Mouse (Mus musculus): ENCODE measurements at regions not wholly inside any gene's neighbourhood (a gene's known extent, or its start where the extent isn't known, plus 50 kb on each side); places are given as distances from the start of the nearest gene placed in this dataset.

DNA sequence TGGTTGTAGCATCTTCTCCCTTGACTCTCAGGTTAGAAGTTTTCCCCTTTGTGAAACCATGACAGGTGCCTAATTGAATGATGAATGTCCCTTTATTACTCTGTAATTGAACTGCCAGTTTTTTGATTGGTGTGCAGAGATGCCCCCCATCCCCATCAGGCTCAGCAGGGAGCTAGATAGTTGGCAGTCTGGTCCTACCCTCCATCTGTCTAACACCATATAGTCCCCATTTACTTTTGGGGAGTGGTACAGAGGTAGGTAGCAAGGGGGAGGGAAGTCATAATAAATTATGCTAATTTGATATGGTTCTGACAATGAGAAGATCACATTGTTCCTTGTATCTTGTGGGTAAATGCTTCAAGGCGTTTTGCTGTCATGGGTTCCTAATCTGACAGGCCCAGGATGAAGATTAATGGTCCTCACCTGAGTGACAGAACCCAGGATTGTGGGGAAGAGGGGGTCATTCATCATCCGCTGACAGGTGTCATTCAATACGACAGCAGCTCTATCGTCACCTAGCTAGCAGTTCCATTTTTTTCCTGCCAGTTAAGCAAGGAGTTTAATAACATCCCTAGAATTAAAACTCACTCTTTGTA is 122.3 kb upstream of the Etaa1 start:
- DNase-seq (ENCODE audit: low spot score) (no peak), ATAC-seq (ENCODE audit: insufficient read depth, low read depth) (no peak)
- no peaks in the 10 kb centered on the region for H3K36me3 ChIP-seq (replicated peaks; ENCODE audit: control insufficient read depth, insufficient read depth, low read length)
- H3K4me1 ChIP-seq (ENCODE audit: control insufficient read depth, insufficient read depth), result no peaks in the 10 kb centered on the region
- H3K27me3 ChIP-seq (ENCODE audit: control insufficient read depth, insufficient read depth, low read length), result no peaks in the 10 kb centered on the region
- no peak overlapping the region for H3K4me2 ChIP-seq (ENCODE audit: low read depth, low read length)
- H3K4me3 ChIP-seq (ENCODE audit: low read depth, low read length), result no peak overlapping the region
- no peak overlapping the region for H3K9ac ChIP-seq (replicated peaks; ENCODE audit: low read depth, low read length)
- H3K27ac ChIP-seq (ENCODE audit: low read depth), result no peak overlapping the region
- 66% methylated on average over 4 of the region's 4 CpGs for WGBS
- H3K9me3 ChIP-seq (replicated peaks; ENCODE audit: control insufficient read depth, low read length), result no peaks in the 10 kb centered on the region
- TF ChIP-seq CTCF (IDR thresholded peaks at IDR 0.05; ENCODE audit: low read depth), result no peak
- no peak for TF ChIP-seq EP300 (IDR thresholded peaks at IDR 0.05; ENCODE audit: low read depth)

DNA sequence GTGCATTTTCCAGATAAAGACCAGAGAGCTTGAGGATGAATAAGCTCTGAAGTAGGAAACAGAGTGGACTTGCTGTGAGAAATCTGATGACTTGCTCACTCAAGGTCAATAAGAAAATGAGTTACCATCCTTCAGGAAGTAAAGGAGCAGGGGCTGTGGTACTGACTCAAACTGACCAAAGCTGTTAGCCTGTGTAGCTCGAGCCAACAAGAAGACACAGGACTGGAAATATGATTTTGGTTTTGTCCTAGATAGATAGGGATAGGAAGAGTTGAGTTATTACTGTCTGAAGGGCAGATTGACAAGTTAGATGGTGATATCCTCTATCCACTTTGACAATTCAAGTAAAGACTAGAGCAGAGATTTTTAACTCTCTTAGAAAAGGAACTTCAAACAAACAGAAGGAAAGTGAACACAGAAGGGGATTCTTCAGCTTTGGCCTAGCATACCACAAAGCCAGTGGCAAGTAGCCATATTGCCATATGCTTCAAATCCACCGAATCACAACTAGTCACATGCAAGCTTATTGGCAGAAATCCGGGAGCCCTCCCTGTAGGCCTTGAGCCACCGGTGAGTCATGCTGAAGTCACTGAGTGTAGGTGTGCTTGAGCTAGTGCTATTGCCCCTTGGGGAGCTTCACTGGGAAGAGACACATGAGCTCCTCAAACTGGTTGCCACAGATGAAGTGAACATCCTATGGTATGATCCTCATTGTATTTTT is 117.1 kb upstream of the Etaa1 start:
- DNase-seq (ENCODE audit: low spot score), result no peak
- H3K4me2 ChIP-seq (ENCODE audit: low read depth, low read length), result no peak overlapping the region
- no peak overlapping the region for H3K4me3 ChIP-seq (ENCODE audit: low read depth, low read length)
- no peaks in the 10 kb centered on the region for H3K9me3 ChIP-seq (replicated peaks; ENCODE audit: control insufficient read depth, low read length)
- ATAC-seq (ENCODE audit: insufficient read depth, low read depth), result no peak
- WGBS, result 72% methylated on average over 4 of the region's 4 CpGs
- H3K27ac ChIP-seq (ENCODE audit: low read depth), result no peak overlapping the region
- no peak overlapping the region for H3K9ac ChIP-seq (replicated peaks; ENCODE audit: low read depth, low read length)
- no peaks in the 10 kb centered on the region for H3K27me3 ChIP-seq (ENCODE audit: control insufficient read depth, insufficient read depth, low read length)
- H3K4me1 ChIP-seq (ENCODE audit: control insufficient read depth, insufficient read depth), result no peaks in the 10 kb centered on the region
- no peaks in the 10 kb centered on the region for H3K36me3 ChIP-seq (replicated peaks; ENCODE audit: control insufficient read depth, insufficient read depth, low read length)
- TF ChIP-seq CTCF (IDR thresholded peaks at IDR 0.05; ENCODE audit: low read depth) (no peak), EP300 (IDR thresholded peaks at IDR 0.05; ENCODE audit: low read depth) (no peak)

DNA sequence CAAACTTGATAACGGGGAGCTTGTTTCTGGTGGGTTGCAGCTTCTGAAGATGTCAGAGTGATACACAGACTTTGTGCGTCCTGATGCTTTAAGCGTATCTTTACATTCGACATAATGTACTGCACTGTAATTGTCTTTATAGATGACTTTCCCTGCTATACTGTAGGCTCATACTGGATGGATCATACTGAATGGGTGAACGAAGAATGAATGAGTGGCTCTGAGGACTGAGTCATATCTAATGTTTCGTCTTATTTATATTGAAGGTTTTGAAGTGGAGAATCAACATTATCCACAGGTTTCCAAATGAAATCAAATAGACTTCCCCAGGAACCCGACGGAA is 116.3 kb upstream of the Etaa1 start:
- H3K36me3 ChIP-seq (replicated peaks; ENCODE audit: control insufficient read depth, insufficient read depth, low read length), result no peaks in the 10 kb centered on the region

GRCm38 (mm10) chr11:18069348-18070031 is 115.8 kb upstream of the Etaa1 start:
- ATAC-seq (ENCODE audit: insufficient read depth, low read depth) (no peak), DNase-seq (ENCODE audit: low spot score) (no peak)
- no peak overlapping the region for H3K27ac ChIP-seq (ENCODE audit: low read depth)
- H3K36me3 ChIP-seq (replicated peaks; ENCODE audit: control insufficient read depth, insufficient read depth, low read length), result no peaks in the 10 kb centered on the region
- H3K9me3 ChIP-seq (replicated peaks; ENCODE audit: control insufficient read depth, low read length), result no peaks in the 10 kb centered on the region
- H3K27me3 ChIP-seq (ENCODE audit: control insufficient read depth, insufficient read depth, low read length), result no peaks in the 10 kb centered on the region
- H3K4me1 ChIP-seq (ENCODE audit: control insufficient read depth, insufficient read depth), result no peaks in the 10 kb centered on the region
- no peak for TF ChIP-seq EP300 (IDR thresholded peaks at IDR 0.05; ENCODE audit: low read depth)
- H3K4me3 ChIP-seq (ENCODE audit: low read depth, low read length), result no peak overlapping the region
- H3K9ac ChIP-seq (replicated peaks; ENCODE audit: low read depth, low read length), result no peak overlapping the region
- 41% methylated on average over 7 of the region's 7 CpGs for WGBS
- H3K4me2 ChIP-seq (ENCODE audit: low read depth, low read length), result no peak overlapping the region

More for the DNA sequence above, 116.3 kb upstream of the Etaa1 start:
- H3K4me3 ChIP-seq (ENCODE audit: low read depth, low read length), result no peak overlapping the region
- no peaks in the 10 kb centered on the region for H3K27me3 ChIP-seq (ENCODE audit: control insufficient read depth, insufficient read depth, low read length)
- TF ChIP-seq EP300 (IDR thresholded peaks at IDR 0.05; ENCODE audit: low read depth) (no peak), CTCF (IDR thresholded peaks at IDR 0.05; ENCODE audit: low read depth) (no peak)
- no peaks in the 10 kb centered on the region for H3K9me3 ChIP-seq (replicated peaks; ENCODE audit: control insufficient read depth, low read length)
- no peak overlapping the region for H3K4me2 ChIP-seq (ENCODE audit: low read depth, low read length)
- ATAC-seq (ENCODE audit: insufficient read depth, low read depth), result no peak
- H3K27ac ChIP-seq (ENCODE audit: low read depth), result no peak overlapping the region
- DNase-seq (ENCODE audit: low spot score), result no peak
- 65% methylated on average over 8 of the region's 8 CpGs for WGBS
- no peaks in the 10 kb centered on the region for H3K4me1 ChIP-seq (ENCODE audit: control insufficient read depth, insufficient read depth)
- H3K9ac ChIP-seq (replicated peaks; ENCODE audit: low read depth, low read length), result no peak overlapping the region

GRCm38 (mm10) chr11:18068085-18068484 is 114.4 kb upstream of the Etaa1 start:
- H3K4me3 ChIP-seq (ENCODE audit: low read depth, low read length), result no peak overlapping the region
- ATAC-seq (ENCODE audit: insufficient read depth, low read depth) (no peak), DNase-seq (ENCODE audit: low spot score) (no peak)
- H3K9me3 ChIP-seq (replicated peaks; ENCODE audit: control insufficient read depth, low read length), result no peaks in the 10 kb centered on the region
- H3K4me2 ChIP-seq (ENCODE audit: low read depth, low read length), result no peak overlapping the region
- no peaks in the 10 kb centered on the region for H3K27me3 ChIP-seq (ENCODE audit: control insufficient read depth, insufficient read depth, low read length)
- TF ChIP-seq CTCF (IDR thresholded peaks at IDR 0.05; ENCODE audit: low read depth) (no peak), EP300 (IDR thresholded peaks at IDR 0.05; ENCODE audit: low read depth) (no peak)
- no peaks in the 10 kb centered on the region for H3K4me1 ChIP-seq (ENCODE audit: control insufficient read depth, insufficient read depth)
- H3K27ac ChIP-seq (ENCODE audit: low read depth), result no peak overlapping the region
- WGBS, result 51% methylated on average over 2 of the region's 2 CpGs
- H3K36me3 ChIP-seq (replicated peaks; ENCODE audit: control insufficient read depth, insufficient read depth, low read length), result no peaks in the 10 kb centered on the region
- H3K9ac ChIP-seq (replicated peaks; ENCODE audit: low read depth, low read length), result no peak overlapping the region
